Mouse (Mus musculus) C2C12 (cell line): ENCODE data around the gene Olfr1160.

Experiments
- CEBPB ChIP-seq: IDR thresholded peaks from one replicate; pipeline ENCODE4 v1.6.1; 2011; ENCODE audit warnings: low read depth, mild to moderate bottlenecking, control low read depth, moderate library complexity
- CTCF ChIP-seq: IDR thresholded peaks from one replicate; pipeline ENCODE4 v1.5.1; 2011; ENCODE audit not compliant: control insufficient read depth, insufficient read depth, insufficient read length
- FOSL1 ChIP-seq: IDR thresholded peaks from one replicate; pipeline ENCODE4 v1.8.0; 2011; ENCODE audit warnings: mild to moderate bottlenecking, low read length; ENCODE audit not compliant: poor library complexity, insufficient read depth, severe bottlenecking
- MAX ChIP-seq: IDR thresholded peaks from one replicate; pipeline ENCODE4 v1.6.1; 2011; ENCODE audit warnings: mild to moderate bottlenecking, control low read depth
- MYOD1 ChIP-seq: IDR thresholded peaks from one replicate; pipeline ENCODE4 v1.6.1; 2011; ENCODE audit warnings: low read depth; ENCODE audit not compliant: control insufficient read depth, insufficient read length
- MYOG ChIP-seq: IDR thresholded peaks from one replicate; pipeline ENCODE4 v1.6.1; 2011; ENCODE audit not compliant: control insufficient read depth, insufficient read length; ENCODE audit errors: extremely low read depth
- USF1 ChIP-seq: IDR thresholded peaks from one replicate; pipeline ENCODE4 v1.6.1; 2011; ENCODE audit warnings: low read depth, mild to moderate bottlenecking, control low read depth, moderate library complexity

DNA sequence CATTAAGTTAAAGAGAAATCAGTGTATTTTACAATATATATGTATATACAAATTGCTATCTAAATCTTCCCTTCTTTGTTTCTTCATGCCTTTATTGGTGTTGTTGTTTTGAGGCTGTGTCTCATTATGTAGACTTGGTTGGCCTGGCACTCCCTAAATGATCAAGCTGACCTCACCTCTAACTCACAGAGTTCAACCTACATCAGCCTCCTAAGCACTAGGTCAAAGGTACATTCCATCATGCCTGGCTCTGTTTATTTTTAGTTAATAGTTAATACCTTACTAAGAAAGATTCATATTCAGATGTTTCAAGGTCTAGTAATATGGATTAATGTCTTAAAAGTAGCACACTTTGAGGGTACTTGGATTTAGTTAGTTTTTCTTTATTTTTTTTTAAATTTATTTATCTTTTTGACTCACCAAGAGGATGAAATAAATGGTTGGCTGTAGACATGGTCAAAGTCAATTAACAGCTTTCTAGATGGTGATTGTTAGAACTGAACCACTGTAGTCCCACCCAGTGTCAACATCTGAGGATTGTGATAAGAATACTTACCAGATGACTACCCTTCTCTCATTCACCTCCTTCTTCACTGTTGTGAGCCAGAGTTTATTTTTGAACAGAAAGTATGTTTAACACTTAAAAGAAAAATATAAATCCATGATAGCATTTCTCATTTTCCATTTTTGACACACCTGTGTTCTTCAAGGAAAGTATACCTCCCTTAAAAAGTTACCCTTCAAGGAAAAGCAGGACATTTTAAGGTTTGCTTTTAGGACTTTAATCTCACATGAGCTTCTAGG is at the start of gene Olfr1160:
- TF ChIP-seq USF1 (no peak), CTCF (no peak), MYOG (no peak), MYOD1 (no peak), CEBPB (no peak), MAX (no peak), FOSL1 (no peak)
